Mouse (Mus musculus): ENCODE results near the gene Tbc1d32. TPM values are rescaled to one million over a fixed set of nuclear protein-coding genes. Genes with fewer than 3 reads are reported as not detected.

Gene Tbc1d32
- 3.5 and 4.1 TPM in 2 replicates for polyA plus RNA-seq (2012; rRNA removed)

DNA sequence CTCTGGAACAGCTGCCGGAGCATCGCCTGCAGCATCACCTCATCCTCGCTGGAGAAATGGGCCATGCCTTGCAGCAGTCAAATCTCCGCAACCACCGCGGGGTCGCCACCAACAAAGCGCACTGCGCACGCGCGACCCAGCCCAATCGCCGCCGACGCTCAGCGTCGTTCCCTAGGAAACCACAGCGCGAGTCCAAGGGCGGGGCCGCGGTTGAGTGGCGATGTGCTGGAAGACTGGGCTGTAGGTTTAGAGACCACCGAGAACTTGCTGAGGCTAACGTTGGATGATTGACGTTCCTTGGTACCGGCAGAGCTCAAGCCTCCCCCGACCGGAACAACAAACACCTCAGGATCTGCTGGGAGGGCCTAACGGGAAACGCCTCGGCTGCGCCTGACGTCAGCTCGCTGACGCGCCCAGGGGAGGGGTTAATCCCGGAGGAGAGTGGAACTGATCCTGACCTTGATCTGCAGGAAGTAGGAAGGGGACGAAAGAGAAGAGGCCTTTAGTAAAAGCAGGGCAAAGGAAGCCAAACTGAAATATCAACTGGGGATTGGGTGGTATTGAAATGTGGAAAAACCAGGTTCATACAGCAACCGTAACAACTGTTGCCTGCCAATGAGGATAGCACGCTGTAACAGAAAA lies at the start of gene Tbc1d32:
Gene Tbc1d32, minus strand, starts transcription at position 122 of the 642 bp plus-strand sequence.

DNA sequence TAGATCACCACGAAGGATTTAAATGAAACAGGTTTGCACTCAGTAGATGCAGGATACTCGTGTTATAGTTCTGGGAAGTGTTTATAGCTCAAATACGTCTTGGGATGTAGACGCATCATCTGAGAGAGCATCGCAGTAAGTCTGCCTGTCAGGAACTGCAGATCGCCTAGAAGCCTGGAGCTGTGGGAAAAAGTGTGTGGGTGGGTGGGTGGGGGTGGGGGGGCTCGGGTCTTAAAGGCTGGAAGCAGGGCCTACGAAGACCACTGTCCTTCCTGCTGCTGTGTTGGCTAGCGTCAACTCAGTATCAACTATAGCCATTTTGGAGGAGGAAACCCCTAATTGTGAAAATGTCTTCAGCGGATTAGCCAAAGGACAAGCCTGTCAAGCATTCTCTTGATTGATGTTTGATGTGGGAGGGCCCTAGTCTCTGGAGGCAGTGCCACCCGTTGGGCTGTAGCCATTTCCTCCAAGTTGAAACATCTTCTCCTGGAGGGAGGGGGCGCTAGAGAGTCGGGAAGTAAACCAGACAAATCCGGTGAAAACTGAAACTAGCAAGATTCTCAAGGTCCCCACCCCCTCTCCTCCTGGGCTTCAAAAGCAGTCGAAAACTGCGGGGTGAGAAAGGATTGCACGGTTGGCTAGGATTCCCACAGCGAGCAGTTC lies 122.0 kb downstream of the Tbc1d32 start, which contains the start of gene Msl3l2:
Gene Msl3l2, plus strand, starts transcription at position 585 of the 663 bp plus-strand sequence.

Other genes starting within 250 kb of the Tbc1d32 start
- gene Msl3l2, start 121.8 kb downstream of the Tbc1d32 start, polyA plus RNA-seq (2012; rRNA removed) = 15.8 and 16.9 TPM in 2 replicates
- 31.6 and 35.4 TPM in 2 replicates for gene Gja1, start 148.6 kb upstream of the Tbc1d32 start, polyA plus RNA-seq (2012; rRNA removed)

All from central nervous system, embryonic 18 days (tissue).